Mouse (Mus musculus) neural tube, embryonic 10.5 days (tissue): ENCODE measurements at regions not wholly inside any gene's neighbourhood (a gene's known extent, or its start where the extent isn't known, plus 50 kb on each side); places are given as distances from the start of the nearest gene placed in this dataset.

Experiments
- DNase-seq: peaks from one replicate; pipeline ENCODE4 v3.0.0-alpha.2; 2017; ENCODE audit warnings: low spot score; ENCODE audit errors: extremely low spot score

GRCm38 (mm10) chr7:37377889-37378521 lies 395.4 kb downstream of the Zfp536 start:
- DNase-seq, result no peak

- no peak for DNase-seq
These were observed 385.6 kb downstream of the Zfp536 start for GRCm38 (mm10) chr7:37387871-37388270.

GRCm38 (mm10) chr7:37388843-37389702 lies 384.4 kb downstream of the Zfp536 start:
- no peak for DNase-seq

GRCm38 (mm10) chr7:37389703-37390087 lies 383.7 kb downstream of the Zfp536 start:
- no peak for DNase-seq

GRCm38 (mm10) chr7:37390271-37390670 lies 383.2 kb downstream of the Zfp536 start:
- no peak for DNase-seq

GRCm38 (mm10) chr7:37392122-37392521 lies 381.3 kb downstream of the Zfp536 start:
- no peak for DNase-seq

- no peak for DNase-seq
These were observed 380.8 kb downstream of the Zfp536 start for GRCm38 (mm10) chr7:37392604-37393003.

GRCm38 (mm10) chr7:37393071-37393470 lies 380.4 kb downstream of the Zfp536 start:
- DNase-seq, result no peak

GRCm38 (mm10) chr7:37394965-37395426 lies 378.4 kb downstream of the Zfp536 start:
- no peak for DNase-seq

- DNase-seq, result no peak
These were observed 377.4 kb downstream of the Zfp536 start for GRCm38 (mm10) chr7:37395881-37396513.

GRCm38 (mm10) chr7:37403483-37403882 lies 370.0 kb downstream of the Zfp536 start:
- DNase-seq, result no peak

GRCm38 (mm10) chr7:37413350-37413749 lies 360.1 kb downstream of the Zfp536 start:
- no peak for DNase-seq

GRCm38 (mm10) chr7:37421704-37422103 lies 351.7 kb downstream of the Zfp536 start:
- DNase-seq, result no peak
